Mouse (Mus musculus) intestine, embryonic 14.5 days (tissue): ENCODE results near the gene Zfp423. TPM values are rescaled to one million over a fixed set of nuclear protein-coding genes. Genes with fewer than 3 reads are reported as not detected.

Experiments
- ATAC-seq: fragments of 200-750 bp; cut with Nextera tagmentation; replicated peaks from 2 replicates; pipeline ENCODE4 v1.8.0; 2017; ENCODE audit warnings: low read depth, moderate number of reproducible peaks, moderate TSS enrichment, moderate library complexity; ENCODE audit not compliant: low FRiP score, low TSS enrichment
- DNase-seq: peaks from one replicate; pipeline ENCODE4 v3.0.0-alpha.2; 2018; ENCODE audit warnings: low spot score
- H3K27ac ChIP-seq: fragments of 300-500 bp; sonication (generic); 2 replicates; pipeline ENCODE4 v1.5.1; 2014; ENCODE audit warnings: low read depth, mild to moderate bottlenecking, control low read depth
- H3K27me3 ChIP-seq: fragments of 300-500 bp; sonication (generic); replicated peaks from 2 replicates; pipeline ENCODE4 v1.6.1; 2014; ENCODE audit warnings: low read length, control low read depth; ENCODE audit not compliant: control insufficient read depth, insufficient read depth
- H3K36me3 ChIP-seq: fragments of 300-500 bp; sonication (generic); 2 replicates; pipeline ENCODE4 v1.6.1; 2014; ENCODE audit warnings: low read length, control low read depth; ENCODE audit not compliant: control insufficient read depth, insufficient read depth
- H3K4me1 ChIP-seq: fragments of 300-500 bp; sonication (generic); replicated peaks from 2 replicates; pipeline ENCODE4 v1.6.1; 2014; ENCODE audit warnings: low read length, control low read depth, mixed read lengths; ENCODE audit not compliant: control insufficient read depth, insufficient read depth
- H3K4me2 ChIP-seq: fragments of 300-500 bp; sonication (generic); 2 replicates; pipeline ENCODE4 v1.6.1; 2014; ENCODE audit warnings: low read length
- H3K4me3 ChIP-seq: fragments of 300-500 bp; sonication (generic); 2 replicates; pipeline ENCODE4 v1.5.1; 2014; ENCODE audit warnings: low read depth, low read length, control low read depth, mixed read lengths
- H3K9ac ChIP-seq: fragments of 300-500 bp; sonication (generic); 2 replicates; pipeline ENCODE4 v1.6.1; 2014; ENCODE audit warnings: mild to moderate bottlenecking, low read length
- H3K9me3 ChIP-seq: fragments of 300-500 bp; sonication (generic); 2 replicates; pipeline ENCODE4 v1.6.1; 2016; ENCODE audit warnings: low read length, control low read depth; ENCODE audit not compliant: control insufficient read depth
- WGBS: fragments of 180-500 bp; shearing (Covaris S2); extraction: QIAGEN DNeasy Blood & Tissue Kit; methylation state at CpG from one replicate; pipeline ENCODE4 v1.1.7; 2014; 5-methylcytosine and 5-hydroxymethylcytosine counted together
- polyA plus RNA-seq: library from polyadenylated mRNA; unstranded; fragments of >200 nt; fragmentation: Nextera tagmentation; extraction: Ambion mirVana; gene quantifications from 2 replicates; pipeline ENCODE4 v1.2.1, GENCODE M21; 2014

Zfp423 gene
- polyA plus RNA-seq, 1 experiment from 2014 or later: 10.5 TPM

- Histone ChIP-seq H3K27me3 (no peaks in the 10 kb centered on the region), H3K4me3 (no peak overlapping the region), H3K4me1 (peaks cover 8% of the 10 kb centered on the region; the same call in 1 of the 2 replicates), H3K9me3 (no peaks in the 10 kb centered on the region), H3K36me3 (peaks cover 26% of the 10 kb centered on the region), H3K4me2 (no peak overlapping the region), H3K27ac (no peak overlapping the region), H3K9ac (no peak overlapping the region)
- 78% methylated on average over 15 of the region's 15 CpGs for WGBS
- ATAC-seq: no peak
- no peak for DNase-seq
These were observed 176.2 kb downstream of the Zfp423 start for GRCm38 (mm10) chr8:87783198-87783597.

- 30% methylated on average over 8 of the region's 8 CpGs for WGBS
- Histone ChIP-seq H3K4me2 (no peak overlapping the region), H3K9ac (no peak overlapping the region), H3K4me3 (no peak overlapping the region), H3K36me3 (peaks cover 23% of the 10 kb centered on the region), H3K9me3 (no peaks in the 10 kb centered on the region), H3K4me1 (0 out of 2 replicates have a peak, but pooled peaks cover 2% of the 10 kb centered on the region), H3K27me3 (no peaks in the 10 kb centered on the region), H3K27ac (no peak overlapping the region)
- DNase-seq: no peak
- no peak for ATAC-seq
These were observed 181.8 kb downstream of the Zfp423 start for GRCm38 (mm10) chr8:87777586-87777985.

GRCm38 (mm10) chr8:87775889-87776288, 183.5 kb downstream of the Zfp423 start:
- DNase-seq (no peak), ATAC-seq (no peak)
- Histone ChIP-seq H3K9me3 (no peaks in the 10 kb centered on the region), H3K27me3 (no peaks in the 10 kb centered on the region), H3K9ac (no peak overlapping the region), H3K4me2 (no peak overlapping the region), H3K27ac (no peak overlapping the region), H3K36me3 (peaks cover 16% of the 10 kb centered on the region), H3K4me1 (0 out of 2 replicates have a peak, but pooled peaks cover 2% of the 10 kb centered on the region), H3K4me3 (no peak overlapping the region)
- WGBS: 85% methylated on average over 3 of the region's 3 CpGs

GRCm38 (mm10) chr8:87774966-87775365, 184.4 kb downstream of the Zfp423 start:
- 0 out of 2 replicates have a peak, but pooled peaks cover 2% of the 10 kb centered on the region for H3K4me1 ChIP-seq
- H3K27ac ChIP-seq: no peak overlapping the region
- no peak overlapping the region for H3K4me3 ChIP-seq
- no peaks in the 10 kb centered on the region for H3K9me3 ChIP-seq
- H3K9ac ChIP-seq: no peak overlapping the region
- H3K36me3 ChIP-seq: peaks cover 7% of the 10 kb centered on the region; the same call in 1 of the 2 replicates
- no peak for DNase-seq
- ATAC-seq: no peak
- H3K4me2 ChIP-seq: no peak overlapping the region
- WGBS: 83% methylated on average over 2 of the region's 2 CpGs
- H3K27me3 ChIP-seq: no peaks in the 10 kb centered on the region

GRCm38 (mm10) chr8:87772894-87773502, 186.4 kb downstream of the Zfp423 start:
- H3K27me3 ChIP-seq: no peaks in the 10 kb centered on the region
- 0 out of 2 replicates have a peak, but pooled peaks cover 7% of the 10 kb centered on the region for H3K36me3 ChIP-seq
- H3K9ac ChIP-seq: no peak overlapping the region
- no peaks in the 10 kb centered on the region for H3K9me3 ChIP-seq
- whole genome bisulfite sequencing: 78% methylated on average over 14 of the region's 14 CpGs
- no peak overlapping the region for H3K27ac ChIP-seq
- no peak overlapping the region for H3K4me3 ChIP-seq
- no peak overlapping the region for H3K4me2 ChIP-seq
- no peak for DNase-seq
- H3K4me1 ChIP-seq: 0 out of 2 replicates have a peak, but pooled peaks cover 2% of the 10 kb centered on the region
- no peak for ATAC-seq

- ATAC-seq: no peak
- Histone ChIP-seq H3K4me2 (no peak overlapping the region), H3K9me3 (no peaks in the 10 kb centered on the region), H3K27ac (no peak overlapping the region), H3K4me1 (no peaks in the 10 kb centered on the region), H3K36me3 (0 out of 2 replicates have a peak, but pooled peaks cover 7% of the 10 kb centered on the region), H3K4me3 (no peak overlapping the region), H3K27me3 (no peaks in the 10 kb centered on the region), H3K9ac (no peak overlapping the region)
- no peak for DNase-seq
- WGBS: 90% methylated on average over 9 of the region's 9 CpGs
These were observed 191.5 kb downstream of the Zfp423 start for GRCm38 (mm10) chr8:87767882-87768281.

GRCm38 (mm10) chr8:87765276-87765675, 194.1 kb downstream of the Zfp423 start:
- no peaks in the 10 kb centered on the region for H3K4me1 ChIP-seq
- no peaks in the 10 kb centered on the region for H3K9me3 ChIP-seq
- ATAC-seq (no peak), DNase-seq (no peak)
- no peak overlapping the region for H3K4me2 ChIP-seq
- H3K9ac ChIP-seq: no peak overlapping the region
- H3K27me3 ChIP-seq: no peaks in the 10 kb centered on the region
- WGBS: 59% methylated on average over 3 of the region's 3 CpGs
- no peak overlapping the region for H3K4me3 ChIP-seq
- H3K27ac ChIP-seq: no peak overlapping the region
- H3K36me3 ChIP-seq: no peaks in the 10 kb centered on the region

GRCm38 (mm10) chr8:87758750-87759149, 200.6 kb downstream of the Zfp423 start:
- Histone ChIP-seq H3K4me3 (no peak overlapping the region), H3K4me2 (no peak overlapping the region), H3K9ac (no peak overlapping the region), H3K27ac (no peak overlapping the region), H3K4me1 (no peaks in the 10 kb centered on the region), H3K9me3 (no peaks in the 10 kb centered on the region), H3K36me3 (no peaks in the 10 kb centered on the region), H3K27me3 (no peaks in the 10 kb centered on the region)
- 36% methylated on average over 8 of the region's 8 CpGs for WGBS
- DNase-seq: no peak
- ATAC-seq: no peak

- Histone ChIP-seq H3K4me3 (no peak overlapping the region), H3K27me3 (no peaks in the 10 kb centered on the region), H3K36me3 (no peaks in the 10 kb centered on the region), H3K9me3 (no peaks in the 10 kb centered on the region), H3K4me1 (no peaks in the 10 kb centered on the region), H3K27ac (no peak overlapping the region), H3K4me2 (no peak overlapping the region), H3K9ac (no peak overlapping the region)
- no peak for DNase-seq
- WGBS: 88% methylated on average over 8 of the region's 8 CpGs
- ATAC-seq: 0 out of 2 replicates have a peak, but pooled peaks have one; percentile 40
These were observed 204.5 kb downstream of the Zfp423 start for GRCm38 (mm10) chr8:87754853-87755252.
